Mouse (Mus musculus): ENCODE measurements around the gene Arl6ip4. TPM values are rescaled to one million over a fixed set of nuclear protein-coding genes. Genes with fewer than 3 reads are reported as not detected.

Gene Arl6ip4
- polyA plus RNA-seq, 1 experiment from 2014 or later = 52.1 TPM

- no peak overlapping the region for H3K4me2 ChIP-seq
- H3K4me1 ChIP-seq (replicated peaks) = peaks cover 26% of the 10 kb centered on the region; the same call in 1 of the 2 replicates
- no peak for ATAC-seq (ENCODE audit: insufficient read depth)
- no peaks in the 10 kb centered on the region for H3K36me3 ChIP-seq (replicated peaks)
- WGBS (ENCODE audit: insufficient replicate concordance) = 66% methylated on average over 4 of the region's 4 CpGs
- no peaks in the 10 kb centered on the region for H3K9me3 ChIP-seq (replicated peaks)
- no peak overlapping the region for H3K27ac ChIP-seq (replicated peaks)
- H3K9ac ChIP-seq = no peak overlapping the region
- no peaks in the 10 kb centered on the region for H3K27me3 ChIP-seq
- H3K4me3 ChIP-seq (replicated peaks) = no peak overlapping the region
Observed at GRCm38 (mm10) chr5:124158305-124158704, 42.4 kb downstream of the Arl6ip4 start.

- Histone ChIP-seq H3K27ac (replicated peaks) (no peak overlapping the region), H3K27me3 (no peaks in the 10 kb centered on the region), H3K4me3 (replicated peaks) (no peak overlapping the region), H3K4me2 (no peak overlapping the region), H3K36me3 (replicated peaks) (no peaks in the 10 kb centered on the region), H3K9me3 (replicated peaks) (no peaks in the 10 kb centered on the region), H3K4me1 (replicated peaks) (peaks cover 28% of the 10 kb centered on the region; the same call in 1 of the 2 replicates), H3K9ac (no peak overlapping the region)
- WGBS (ENCODE audit: insufficient replicate concordance) = 58% methylated on average over 7 of the region's 7 CpGs
- ATAC-seq (ENCODE audit: insufficient read depth) = no peak
Observed at GRCm38 (mm10) chr5:124159453-124159852, 43.6 kb downstream of the Arl6ip4 start.

GRCm38 (mm10) chr5:124161831-124162230, 45.9 kb downstream of the Arl6ip4 start:
- H3K4me2 ChIP-seq = no peak overlapping the region
- WGBS (ENCODE audit: insufficient replicate concordance) = 61% methylated on average over 10 of the region's 10 CpGs
- peaks cover 47% of the 10 kb centered on the region for H3K4me1 ChIP-seq (replicated peaks)
- H3K27ac ChIP-seq (replicated peaks) = no peak overlapping the region
- H3K27me3 ChIP-seq = no peaks in the 10 kb centered on the region
- no peak overlapping the region for H3K4me3 ChIP-seq (replicated peaks)
- H3K9me3 ChIP-seq (replicated peaks) = no peaks in the 10 kb centered on the region
- ATAC-seq (ENCODE audit: insufficient read depth) = no peak
- H3K9ac ChIP-seq = no peak overlapping the region
- H3K36me3 ChIP-seq (replicated peaks) = no peaks in the 10 kb centered on the region

GRCm38 (mm10) chr5:124162577-124162976, 46.7 kb downstream of the Arl6ip4 start:
- 66% methylated on average over 5 of the region's 5 CpGs for WGBS (ENCODE audit: insufficient replicate concordance)
- Histone ChIP-seq H3K4me3 (replicated peaks) (no peak overlapping the region), H3K27me3 (no peaks in the 10 kb centered on the region), H3K4me1 (replicated peaks) (peaks cover 53% of the 10 kb centered on the region), H3K9ac (no peak overlapping the region), H3K4me2 (no peak overlapping the region), H3K27ac (replicated peaks) (no peak overlapping the region), H3K36me3 (replicated peaks) (no peaks in the 10 kb centered on the region), H3K9me3 (replicated peaks) (no peaks in the 10 kb centered on the region)
- 0 out of 2 replicates have a peak, but pooled peaks have one; percentile 7 for ATAC-seq (ENCODE audit: insufficient read depth)

- no peak overlapping the region for H3K4me3 ChIP-seq (replicated peaks)
- no peak overlapping the region for H3K27ac ChIP-seq (replicated peaks)
- H3K4me1 ChIP-seq (replicated peaks) = peaks cover 54% of the 10 kb centered on the region
- no peak for ATAC-seq (ENCODE audit: insufficient read depth)
- no peaks in the 10 kb centered on the region for H3K9me3 ChIP-seq (replicated peaks)
- no peaks in the 10 kb centered on the region for H3K36me3 ChIP-seq (replicated peaks)
- no peak overlapping the region for H3K9ac ChIP-seq
- WGBS (ENCODE audit: insufficient replicate concordance) = 77% methylated on average over 11 of the region's 11 CpGs
- no peak overlapping the region for H3K4me2 ChIP-seq
- H3K27me3 ChIP-seq = no peaks in the 10 kb centered on the region
Observed at GRCm38 (mm10) chr5:124163445-124163844, 47.6 kb downstream of the Arl6ip4 start.

GRCm38 (mm10) chr5:124165622-124166570, 50.0 kb downstream of the Arl6ip4 start:
- Histone ChIP-seq H3K27me3 (no peaks in the 10 kb centered on the region), H3K9ac (no peak overlapping the region), H3K27ac (replicated peaks) (0 out of 2 replicates have a peak overlapping the region, but pooled peaks have one; percentile 24), H3K9me3 (replicated peaks) (no peaks in the 10 kb centered on the region), H3K36me3 (replicated peaks) (no peaks in the 10 kb centered on the region), H3K4me2 (peak overlapping the region; percentile 10; the same call in 1 of the 2 replicates), H3K4me1 (replicated peaks) (peaks cover 43% of the 10 kb centered on the region), H3K4me3 (replicated peaks) (no peak overlapping the region)
- 28% methylated on average over 15 of the region's 15 CpGs for WGBS (ENCODE audit: insufficient replicate concordance)
- ATAC-seq (ENCODE audit: insufficient read depth) = peak; percentile 58

- no peaks in the 10 kb centered on the region for H3K9me3 ChIP-seq (replicated peaks)
- H3K4me3 ChIP-seq (replicated peaks) = no peak overlapping the region
- no peaks in the 10 kb centered on the region for H3K27me3 ChIP-seq
- ATAC-seq (ENCODE audit: insufficient read depth) = no peak
- peaks cover 43% of the 10 kb centered on the region for H3K4me1 ChIP-seq (replicated peaks)
- no peak overlapping the region for H3K27ac ChIP-seq (replicated peaks)
- H3K36me3 ChIP-seq (replicated peaks) = no peaks in the 10 kb centered on the region
- H3K9ac ChIP-seq = no peak overlapping the region
- H3K4me2 ChIP-seq = no peak overlapping the region
Observed at GRCm38 (mm10) chr5:124166741-124167140, 50.9 kb downstream of the Arl6ip4 start.

- 76% methylated on average over 10 of the region's 10 CpGs for WGBS (ENCODE audit: insufficient replicate concordance)
- no peaks in the 10 kb centered on the region for H3K27me3 ChIP-seq
- no peak for ATAC-seq (ENCODE audit: insufficient read depth)
- H3K4me1 ChIP-seq (replicated peaks) = peaks cover 38% of the 10 kb centered on the region
- no peaks in the 10 kb centered on the region for H3K9me3 ChIP-seq (replicated peaks)
- no peak overlapping the region for H3K27ac ChIP-seq (replicated peaks)
- no peak overlapping the region for H3K9ac ChIP-seq
- H3K4me2 ChIP-seq = no peak overlapping the region
- no peak overlapping the region for H3K4me3 ChIP-seq (replicated peaks)
- no peaks in the 10 kb centered on the region for H3K36me3 ChIP-seq (replicated peaks)
Observed at GRCm38 (mm10) chr5:124167621-124168020, 51.7 kb downstream of the Arl6ip4 start.

Other genes with a start within 250 kb of the Arl6ip4 start
- 0.10 and 0.13 TPM in 2 replicates for gene Hcar1, start 236.1 kb upstream of the Arl6ip4 start, polyA plus RNA-seq (2015; fragmentation: Nextera tagmentation; extraction: Ambion mirVana)
- 30.9 and 42.8 TPM in 2 replicates for gene Denr, start 208.9 kb upstream of the Arl6ip4 start, polyA plus RNA-seq (2015; fragmentation: Nextera tagmentation; extraction: Ambion mirVana)
- gene Gm43518, start 188.7 kb upstream of the Arl6ip4 start, polyA plus RNA-seq (2015; fragmentation: Nextera tagmentation; extraction: Ambion mirVana) = 0.76 and 1.2 TPM in 2 replicates
- 2.5 and 3.2 TPM in 2 replicates for gene Ccdc62, start 185.4 kb upstream of the Arl6ip4 start, polyA plus RNA-seq (2015; fragmentation: Nextera tagmentation; extraction: Ambion mirVana)
- gene Hip1r, start 142.5 kb upstream of the Arl6ip4 start, polyA plus RNA-seq (2015; fragmentation: Nextera tagmentation; extraction: Ambion mirVana) = 11.4 and 12.9 TPM in 2 replicates
- gene Vps37b, start 83.8 kb upstream of the Arl6ip4 start, polyA plus RNA-seq (2015; fragmentation: Nextera tagmentation; extraction: Ambion mirVana) = 16.5 and 17.3 TPM in 2 replicates
- 6.1 and 7.1 TPM in 2 replicates for gene Abcb9, start 20.3 kb upstream of the Arl6ip4 start, polyA plus RNA-seq (2015; fragmentation: Nextera tagmentation; extraction: Ambion mirVana)
- 14.2 and 15.2 TPM in 2 replicates for gene Ogfod2, start 3.8 kb upstream of the Arl6ip4 start, polyA plus RNA-seq (2015; fragmentation: Nextera tagmentation; extraction: Ambion mirVana)
- gene Pitpnm2, start 133.7 kb downstream of the Arl6ip4 start, polyA plus RNA-seq (2015; fragmentation: Nextera tagmentation; extraction: Ambion mirVana) = 1.5 and 2.2 TPM in 2 replicates
- 4.9 and 5.0 TPM in 2 replicates for gene Mphosph9, start 211.9 kb downstream of the Arl6ip4 start, polyA plus RNA-seq (2015; fragmentation: Nextera tagmentation; extraction: Ambion mirVana)
- gene 2810006K23Rik, start 212.0 kb downstream of the Arl6ip4 start, polyA plus RNA-seq (2015; fragmentation: Nextera tagmentation; extraction: Ambion mirVana) = 5.9 and 6.4 TPM in 2 replicates
- 31.1 and 51.4 TPM in 2 replicates for gene Cdk2ap1, start 247.0 kb downstream of the Arl6ip4 start, polyA plus RNA-seq (2015; fragmentation: Nextera tagmentation; extraction: Ambion mirVana)